Comparison of ENCODE assay signal across 9 mouse cellular contexts in the genomic region with DNA sequence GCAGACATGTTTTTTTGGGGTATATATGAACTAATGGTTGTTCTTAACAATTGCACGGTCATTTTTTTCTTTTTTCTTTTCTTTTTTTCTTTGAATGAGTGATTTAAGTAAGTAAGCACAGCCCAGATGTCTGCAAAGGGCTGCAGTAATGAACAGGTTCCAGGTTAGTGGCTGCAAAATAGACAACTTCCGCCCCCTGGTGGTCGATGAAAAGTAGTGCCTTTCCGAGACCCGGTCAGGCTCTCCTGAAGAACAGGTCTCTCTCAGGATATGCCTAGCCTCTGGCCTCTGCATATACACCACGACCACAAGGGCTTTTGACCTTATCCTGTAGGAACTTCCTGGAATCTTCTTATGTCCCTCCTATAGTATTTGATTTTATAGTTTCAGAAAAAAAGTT. TPM values are rescaled to one million over a fixed set of nuclear protein-coding genes. Genes with fewer than 3 reads are reported as not detected.
DNase-seq lines count a peak whose midpoint lies in the region; ATAC-seq and TF ChIP-seq lines count a peak whose summit lies in the region.
"Had no signal": no experiment of that assay in that cellular context is flagged by ENCODE, and none has a peak within 500 bp of the region (broad histone marks: within the 10 kb centered on the region; RNA-seq: fewer than 3 reads in every experiment).

No protein-coding gene starts in this region.

- no peaks in the 10 kb centered on the region for H3K27me3 ChIP-seq in Patski
- no peaks in the 10 kb centered on the region for H3K27me3 ChIP-seq in forebrain, embryonic 15.5 days
- H3K27me3 ChIP-seq in hindbrain, embryonic 13.5 days, result 0 out of 2 replicates have a peak, but pooled peaks cover 13% of the 10 kb centered on the region

- ATAC-seq in Patski, result peak; percentile 76
- peak; percentile 84 for ATAC-seq in forebrain, embryonic 15.5 days (replicated peaks)
- ATAC-seq in hindbrain, embryonic 13.5 days (ENCODE audit: low FRiP score), result peak; percentile 79

- in situ Hi-C loops in Patski (cut with MboI; ENCODE audit: low pct_unique_long_range_greater_than_20kb), result loop anchor here (25.0 kb wide), 2 partner anchors 308 to 483 kb away; a partner anchor contains a TSS

- no peak for DNase-seq in Patski (ENCODE audit: low read depth, low spot score)
- DNase-seq in cerebellum, adult 18-20 months, result peak; percentile 86 to 90
- peak; percentile 69 to 76 for DNase-seq in layer of hippocampus, postnatal 36 days
- peak; percentile 78 for DNase-seq in lung, postnatal 25 days (ENCODE audit: low spot score)
- peak; percentile 83 for DNase-seq in right cerebral cortex, adult 18-20 months
- DNase-seq in urinary bladder, postnatal 10 days (ENCODE audit: low spot score), result peak; percentile 49

- H3K27ac ChIP-seq in forebrain, embryonic 15.5 days (replicated peaks), result no peak overlapping the region
- H3K27ac ChIP-seq in hindbrain, embryonic 13.5 days, result no peak overlapping the region

- H3K4me2 ChIP-seq in forebrain, embryonic 15.5 days (replicated peaks), result peak overlapping the region; percentile 66
- peak overlapping the region; percentile 61 for H3K4me2 ChIP-seq in hindbrain, embryonic 13.5 days

- H3K4me3 ChIP-seq in forebrain, embryonic 15.5 days, result peak overlapping the region; percentile 35; the same call in 1 of the 2 replicates
- peak overlapping the region; percentile 40 for H3K4me3 ChIP-seq in hindbrain, embryonic 13.5 days
- H3K4me3 ChIP-seq: myocyte had no signal

- TF ChIP-seq CTCF in Patski (IDR thresholded peaks at IDR 0.05), result no peak

- under 1% methylated on average over 6 of the region's 6 CpGs for WGBS in forebrain, embryonic 15.5 days
- 2% methylated on average over 6 of the region's 6 CpGs for WGBS in hindbrain, embryonic 13.5 days

- peaks cover 13% of the 10 kb centered on the region for H3K4me1 ChIP-seq in forebrain, embryonic 15.5 days
- H3K4me1 ChIP-seq in hindbrain, embryonic 13.5 days (replicated peaks), result peaks cover 13% of the 10 kb centered on the region

- POLR2A ChIA-PET in Patski (lab: Charles Lee), result no interaction called here

- no peaks in the 10 kb centered on the region for H3K36me3 ChIP-seq in forebrain, embryonic 15.5 days
- H3K36me3 ChIP-seq in hindbrain, embryonic 13.5 days, result no peaks in the 10 kb centered on the region

- CTCF ChIA-PET in Patski (lab: Charles Lee), result no interaction called here

- peak overlapping the region; percentile 38; the same call in 1 of the 2 replicates for H3K9ac ChIP-seq in forebrain, embryonic 15.5 days (replicated peaks)
- H3K9ac ChIP-seq in hindbrain, embryonic 13.5 days, result no peak overlapping the region; the same call in 1 of the 2 replicates

- H3K9me3 ChIP-seq in forebrain, embryonic 15.5 days, result no peaks in the 10 kb centered on the region
- no peaks in the 10 kb centered on the region for H3K9me3 ChIP-seq in hindbrain, embryonic 13.5 days

RNA-seq across cellular contexts. Expression of a gene that starts 18.2 kb away (rescaled TPM):
- 0.46 TPM for polyA plus RNA-seq in Patski (2021)
- polyA plus RNA-seq in forebrain, embryonic 15.5 days (2015; fragmentation: Nextera tagmentation; extraction: Ambion mirVana), result 0.46 and 0.60 TPM in 2 replicates
- polyA plus RNA-seq in hindbrain, embryonic 13.5 days (2015; fragmentation: Nextera tagmentation; extraction: Ambion mirVana), result 0.50 and 0.56 TPM in 2 replicates
- 1 to 10 TPM; 3.4 to 4.0 TPM for total RNA-seq in layer of hippocampus, postnatal 36 days (2021)

RNA-seq across cellular contexts. Expression of a gene that starts 29.6 kb away (rescaled TPM):
- polyA plus RNA-seq in Patski (2021), result not detected
- polyA plus RNA-seq in forebrain, embryonic 15.5 days (2015; fragmentation: Nextera tagmentation; extraction: Ambion mirVana), result not detected in 2 replicates
- polyA plus RNA-seq in hindbrain, embryonic 13.5 days (2015; fragmentation: Nextera tagmentation; extraction: Ambion mirVana), result not detected in 2 replicates
- not detected for total RNA-seq in layer of hippocampus, postnatal 36 days (2021)

RNA-seq across cellular contexts. Expression of a gene that starts 47.7 kb away (rescaled TPM):
- polyA plus RNA-seq in Patski (2021), result not detected
- not detected in 2 replicates for polyA plus RNA-seq in forebrain, embryonic 15.5 days (2015; fragmentation: Nextera tagmentation; extraction: Ambion mirVana)
- polyA plus RNA-seq in hindbrain, embryonic 13.5 days (2015; fragmentation: Nextera tagmentation; extraction: Ambion mirVana), result not detected in 2 replicates
- not detected for total RNA-seq in layer of hippocampus, postnatal 36 days (2021)
- polyA plus RNA-seq: myocyte had no signal
